Mouse (Mus musculus) liver, postnatal 0 days (tissue): Measurements from ENCODE around the gene Bid.

ENCODE experiments used
- CTCF ChIP-seq: sonication (generic); IDR thresholded peaks from 2 replicates; pipeline ENCODE4 v1.5.1; 2016; ENCODE audit warnings: antibody characterized with exemption, low read depth
- EP300 ChIP-seq: IDR thresholded peaks from 2 replicates; pipeline ENCODE4 v1.6.1; 2016; ENCODE audit warnings: antibody characterized with exemption, low read depth, mild to moderate bottlenecking

DNA sequence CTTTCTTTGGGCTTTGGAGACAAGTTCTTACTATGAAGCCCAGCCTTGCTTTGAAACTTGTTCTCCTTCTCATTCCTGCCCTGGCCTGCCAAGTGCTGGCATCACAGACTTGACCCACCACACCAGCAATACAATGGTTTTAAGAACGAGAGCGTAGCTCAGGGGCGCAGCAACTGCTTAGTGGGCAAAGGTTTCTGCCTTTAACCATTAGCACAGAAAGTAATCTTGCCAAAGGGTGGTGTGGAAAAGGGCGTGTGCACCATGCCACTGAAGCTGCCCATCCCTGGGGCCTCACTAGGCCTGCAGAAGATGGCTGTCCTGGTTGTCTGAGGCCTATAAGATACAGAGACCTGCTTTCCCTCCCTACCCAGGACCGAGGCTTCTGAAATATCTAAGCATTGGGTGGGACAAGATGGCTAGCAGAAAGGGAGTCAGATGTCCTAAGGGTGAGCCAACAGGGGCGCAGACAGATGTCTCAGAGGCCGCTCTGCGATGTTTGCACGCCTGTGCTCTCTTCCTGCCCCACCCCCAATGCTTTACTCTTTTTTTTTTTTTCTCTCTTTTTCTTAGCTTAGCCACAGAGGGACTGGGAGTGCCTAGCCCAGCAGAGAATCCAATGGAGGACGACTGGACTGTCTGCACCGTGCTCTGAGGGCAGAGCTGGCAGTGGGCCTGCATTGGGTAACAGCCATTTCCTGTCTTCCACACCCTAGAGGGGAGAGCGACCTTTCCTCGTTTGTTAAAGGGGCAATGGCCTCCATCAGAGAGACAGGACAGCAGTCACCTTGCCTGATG, 5.2 kb downstream of the Bid start:
- TF ChIP-seq EP300, result no peak
- no peak for TF ChIP-seq CTCF
